Mouse (Mus musculus): ENCODE measurements at regions not wholly inside any gene's neighbourhood (a gene's known extent, or its start where the extent isn't known, plus 50 kb on each side); places are given as distances from the start of the nearest gene placed in this dataset.

GRCm38 (mm10) chr13:43913476-43913875 lies 128.9 kb downstream of the Cd83 start:
- no peak for DNase-seq (ENCODE audit: low read depth, low spot score)

- no peak for DNase-seq (ENCODE audit: low read depth, low spot score)
These were observed 135.3 kb downstream of the Cd83 start for GRCm38 (mm10) chr13:43919781-43920420.

DNA sequence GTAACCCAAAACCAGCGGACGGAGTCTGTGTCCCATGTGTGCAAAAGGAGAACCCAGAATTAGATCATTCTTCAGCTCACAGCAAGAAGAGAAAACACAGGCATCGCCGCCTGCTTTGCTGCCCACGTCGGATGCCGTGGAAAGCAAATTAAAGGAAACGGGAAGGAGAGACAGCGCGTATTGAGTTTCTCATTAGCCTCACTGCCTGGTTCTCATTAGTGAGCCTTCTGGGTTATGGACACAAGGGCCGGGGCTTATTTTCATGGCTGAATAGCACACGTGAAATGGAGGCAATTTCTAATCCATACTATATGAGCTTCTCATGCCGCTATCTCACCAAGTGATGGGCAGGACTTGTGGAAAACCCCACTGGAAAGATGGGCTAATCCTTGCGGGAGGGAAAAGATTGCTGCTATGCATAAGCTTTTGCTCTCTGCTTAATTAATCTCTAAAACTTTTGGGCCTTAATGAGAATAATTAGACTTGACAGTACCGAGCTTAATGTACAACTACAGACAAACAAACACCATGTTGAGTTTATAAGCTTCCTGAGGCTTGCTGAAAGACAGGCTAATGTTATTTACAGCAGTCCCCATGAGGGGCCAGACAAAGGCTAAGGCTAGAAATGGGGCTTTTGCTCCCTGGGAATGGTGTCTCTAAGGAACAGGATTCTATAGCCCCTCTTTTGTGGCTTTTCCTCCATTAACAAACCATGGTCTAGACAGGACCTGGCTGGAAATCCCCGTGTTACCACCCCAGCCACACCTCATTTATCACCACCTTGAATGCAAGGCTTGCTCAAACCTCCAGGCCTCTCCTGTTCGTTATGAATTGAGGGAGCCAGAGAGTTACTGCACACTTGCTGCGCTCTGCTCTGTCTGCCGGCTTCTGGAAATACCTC lies 145.8 kb downstream of the Cd83 start:
- DNase-seq (ENCODE audit: low read depth, low spot score): no peak

GRCm38 (mm10) chr13:43932946-43933345 lies 148.4 kb downstream of the Cd83 start:
- DNase-seq (ENCODE audit: low read depth, low spot score): no peak

DNA sequence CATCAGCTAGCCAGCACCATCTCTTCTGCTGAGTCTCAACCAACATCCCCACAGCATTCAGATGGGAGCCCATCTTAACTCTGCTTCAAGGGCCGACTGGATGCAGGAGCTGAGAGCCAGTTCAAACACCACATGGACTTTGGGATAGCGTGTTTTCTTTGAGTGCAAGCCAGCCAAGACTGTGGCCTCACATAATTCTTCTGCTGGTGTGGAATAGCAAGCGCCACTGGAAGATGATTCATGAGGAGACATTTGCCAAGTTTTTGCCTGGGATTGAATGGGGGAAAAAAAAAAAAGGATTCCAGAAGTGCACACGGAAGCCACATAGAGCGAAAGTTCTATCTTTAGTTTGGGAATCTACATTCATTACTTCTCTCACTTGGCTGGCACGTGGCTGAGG lies 150.7 kb downstream of the Cd83 start:
- DNase-seq (ENCODE audit: low read depth, low spot score): no peak

DNA sequence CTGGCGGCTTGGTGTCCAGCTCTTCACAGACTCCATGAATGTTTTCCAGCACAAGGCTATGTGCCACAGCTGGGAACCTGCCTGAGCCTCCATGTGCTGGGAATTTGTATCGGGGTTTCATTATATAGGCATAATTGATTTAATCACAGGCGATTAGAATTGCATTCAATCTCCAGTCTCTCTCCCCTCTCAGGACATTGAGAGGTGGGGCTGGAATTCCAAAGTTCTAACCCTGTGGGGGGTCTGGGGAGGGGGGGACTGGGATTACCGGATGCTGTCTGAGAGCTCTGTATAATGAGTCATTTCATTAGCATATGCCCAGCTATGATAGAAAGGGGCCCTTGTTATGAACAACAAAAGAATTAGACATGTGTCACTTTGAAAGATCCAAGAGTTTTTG lies 151.9 kb downstream of the Cd83 start:
- no peak for DNase-seq (ENCODE audit: low read depth, low spot score)

DNA sequence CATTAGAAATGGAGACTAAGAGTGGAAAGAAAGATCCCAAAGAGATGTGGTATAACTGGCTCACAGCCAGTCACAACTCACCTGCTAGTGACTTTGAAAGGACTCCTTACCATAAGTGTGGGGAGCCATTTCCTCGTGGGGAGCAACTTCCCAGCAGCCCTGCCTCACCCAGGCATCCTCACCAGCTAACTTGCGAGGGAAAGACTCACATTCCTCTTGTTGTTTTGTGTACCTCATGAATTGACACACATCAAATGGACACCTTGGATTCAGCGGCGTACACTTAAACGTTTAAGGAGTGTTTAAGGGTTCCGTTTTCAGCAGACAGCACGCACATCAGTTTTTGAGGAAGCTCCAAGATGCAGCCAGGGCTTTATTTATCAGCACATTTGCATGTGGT lies 154.0 kb downstream of the Cd83 start:
- DNase-seq (ENCODE audit: low read depth, low spot score): no peak

GRCm38 (mm10) chr13:43939375-43939774 lies 154.8 kb downstream of the Cd83 start:
- no peak for DNase-seq (ENCODE audit: low read depth, low spot score)

DNA sequence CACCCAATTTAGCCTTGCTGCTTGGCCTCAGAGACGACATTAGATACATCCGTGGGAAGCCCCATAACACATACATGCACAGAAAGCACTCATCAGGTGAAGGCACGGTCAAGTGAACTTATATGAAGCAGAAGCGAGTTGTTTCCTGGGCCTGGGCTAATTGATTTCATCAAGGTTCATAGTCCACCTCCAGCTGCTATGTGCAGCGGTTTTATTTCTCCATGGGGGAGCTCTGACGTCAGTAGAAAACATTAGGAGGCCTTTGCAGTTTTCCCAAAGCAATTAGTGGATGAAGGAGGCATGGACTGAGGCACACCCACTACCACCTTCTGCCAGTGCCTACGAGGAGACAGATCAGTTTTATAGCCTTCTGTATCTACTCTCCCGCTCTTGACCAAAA lies 157.2 kb downstream of the Cd83 start:
- no peak for DNase-seq (ENCODE audit: low read depth, low spot score)

- DNase-seq (ENCODE audit: low read depth, low spot score): no peak
These were observed 164.0 kb downstream of the Cd83 start for GRCm38 (mm10) chr13:43948606-43949005.

GRCm38 (mm10) chr13:43949740-43950643 lies 165.4 kb downstream of the Cd83 start:
- no peak for DNase-seq (ENCODE audit: low read depth, low spot score)

- DNase-seq (ENCODE audit: low read depth, low spot score): no peak
These were observed 167.9 kb downstream of the Cd83 start for GRCm38 (mm10) chr13:43952491-43952890.

DNA sequence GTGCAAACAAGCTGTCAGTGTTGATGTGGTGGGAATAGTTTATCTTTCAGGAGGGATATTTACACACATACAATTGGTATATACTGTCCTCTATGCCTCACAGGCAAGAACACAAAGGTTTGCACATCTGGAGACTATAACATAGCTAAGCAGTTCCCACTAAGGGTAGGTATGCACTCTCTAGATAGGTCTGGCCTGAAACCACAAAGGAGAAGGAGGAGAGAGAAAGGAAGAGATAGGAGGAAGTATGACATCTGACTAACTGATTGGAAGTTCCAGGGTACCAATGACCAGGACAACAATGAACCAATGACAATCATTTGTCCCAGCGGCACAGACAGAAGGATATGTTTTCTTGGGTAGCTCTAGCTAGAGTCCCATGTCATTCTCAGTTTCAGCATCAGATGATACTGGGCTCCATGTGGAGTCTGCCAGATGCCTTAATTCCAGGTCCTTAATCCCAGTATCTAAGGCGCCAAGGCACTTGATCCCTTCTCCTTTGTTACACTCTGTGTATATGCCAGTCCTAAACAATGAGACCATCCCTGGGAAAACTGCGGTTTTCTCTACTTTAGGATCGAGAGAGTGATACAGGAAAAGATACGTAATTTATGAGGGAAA lies 168.5 kb downstream of the Cd83 start:
- DNase-seq (ENCODE audit: low read depth, low spot score): no peak

- no peak for DNase-seq (ENCODE audit: low read depth, low spot score)
These were observed 170.3 kb downstream of the Cd83 start for GRCm38 (mm10) chr13:43954714-43955393.

DNA sequence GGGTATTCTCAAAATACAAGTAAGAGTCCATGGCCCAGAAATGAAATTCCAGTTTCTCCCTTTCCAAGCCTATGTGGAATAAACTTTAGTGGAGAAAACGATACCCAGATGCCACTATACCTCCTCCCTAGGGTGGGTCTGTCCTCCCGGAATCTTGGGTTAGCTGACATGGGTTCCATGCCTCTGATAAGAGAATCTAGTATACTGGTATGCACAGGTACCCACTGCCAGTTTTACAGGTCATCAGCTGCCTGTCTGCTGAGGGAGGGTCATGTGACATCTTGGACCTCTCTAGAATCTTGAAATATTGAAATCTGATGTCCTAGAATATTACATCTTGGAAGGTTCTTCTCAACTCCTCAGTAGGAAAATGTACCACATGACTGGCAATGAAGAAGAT lies 172.5 kb downstream of the Cd83 start:
- no peak for DNase-seq (ENCODE audit: low read depth, low spot score)

- DNase-seq (ENCODE audit: low read depth, low spot score): no peak
These were observed 174.6 kb downstream of the Cd83 start for GRCm38 (mm10) chr13:43959121-43959572.

DNA sequence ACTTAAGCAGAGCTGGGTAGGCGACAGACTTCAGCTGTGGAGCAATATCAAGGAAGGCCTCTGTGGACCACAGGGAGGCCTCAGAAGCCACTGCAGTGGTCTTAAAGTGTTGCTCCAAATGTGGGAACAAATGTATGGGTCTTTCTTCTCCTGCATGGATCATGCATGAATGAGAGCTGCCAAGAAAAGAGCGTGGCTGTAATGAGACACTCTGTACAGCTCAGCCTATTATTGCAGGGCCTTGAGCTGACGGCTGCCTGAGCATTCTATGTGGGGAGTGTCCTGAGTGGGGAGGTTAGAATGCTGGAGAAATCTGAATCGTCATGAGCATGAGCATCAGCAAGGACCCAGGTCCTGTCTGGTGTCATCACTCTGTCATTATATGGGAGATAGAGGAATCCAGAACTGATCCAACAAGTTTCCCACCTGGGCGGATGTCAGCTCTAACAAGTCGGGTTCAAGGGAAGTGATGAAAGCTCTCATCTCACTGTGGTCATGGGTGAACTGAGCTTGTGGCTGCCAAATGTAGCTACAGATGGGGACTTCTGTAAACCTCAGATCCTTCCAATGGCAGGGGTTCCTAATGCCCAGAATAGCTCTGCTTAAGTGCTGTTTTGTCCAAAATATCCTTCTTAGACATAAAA lies 176.6 kb downstream of the Cd83 start:
- no peak for DNase-seq (ENCODE audit: low read depth, low spot score)

DNA sequence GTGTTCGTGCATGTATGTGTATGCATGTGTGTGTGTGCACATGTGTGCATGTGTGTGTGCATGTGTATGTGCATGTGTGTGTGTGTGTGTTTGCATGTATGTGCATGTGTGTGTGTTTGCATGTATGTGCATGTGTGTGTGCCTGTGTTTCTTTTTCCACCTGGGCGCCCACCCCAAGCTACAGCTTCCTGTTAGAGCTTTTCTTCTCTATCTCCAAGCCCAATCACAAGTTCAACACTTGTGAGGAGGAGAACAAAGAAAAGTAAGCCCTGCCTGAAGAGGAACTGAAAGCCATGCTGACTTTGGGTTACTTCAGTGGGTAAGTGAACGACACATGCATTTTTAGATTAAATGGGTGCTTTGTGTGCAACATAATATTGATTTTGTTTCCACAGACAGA lies 177.4 kb downstream of the Cd83 start:
- DNase-seq (ENCODE audit: low read depth, low spot score): no peak

DNA sequence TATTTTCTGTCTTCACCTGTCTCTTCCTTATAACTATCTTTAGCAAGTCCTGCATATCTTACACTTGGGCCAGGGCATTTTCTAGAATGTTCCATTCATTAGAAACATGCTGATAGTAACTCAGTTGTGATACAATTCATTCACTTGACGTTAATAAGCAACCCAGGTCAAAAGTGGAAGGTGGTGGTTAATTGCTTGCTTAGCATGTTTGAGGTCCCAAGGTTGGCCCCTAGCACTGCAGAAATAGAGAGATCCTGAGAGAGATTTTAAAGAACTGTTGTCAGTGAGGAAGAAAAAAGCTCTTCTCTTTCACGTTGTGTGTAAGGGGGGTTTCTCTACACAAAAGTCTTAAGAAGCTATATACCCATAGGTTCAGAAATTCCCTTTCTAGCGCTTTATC lies 178.7 kb downstream of the Cd83 start:
- no peak for DNase-seq (ENCODE audit: low read depth, low spot score)

DNA sequence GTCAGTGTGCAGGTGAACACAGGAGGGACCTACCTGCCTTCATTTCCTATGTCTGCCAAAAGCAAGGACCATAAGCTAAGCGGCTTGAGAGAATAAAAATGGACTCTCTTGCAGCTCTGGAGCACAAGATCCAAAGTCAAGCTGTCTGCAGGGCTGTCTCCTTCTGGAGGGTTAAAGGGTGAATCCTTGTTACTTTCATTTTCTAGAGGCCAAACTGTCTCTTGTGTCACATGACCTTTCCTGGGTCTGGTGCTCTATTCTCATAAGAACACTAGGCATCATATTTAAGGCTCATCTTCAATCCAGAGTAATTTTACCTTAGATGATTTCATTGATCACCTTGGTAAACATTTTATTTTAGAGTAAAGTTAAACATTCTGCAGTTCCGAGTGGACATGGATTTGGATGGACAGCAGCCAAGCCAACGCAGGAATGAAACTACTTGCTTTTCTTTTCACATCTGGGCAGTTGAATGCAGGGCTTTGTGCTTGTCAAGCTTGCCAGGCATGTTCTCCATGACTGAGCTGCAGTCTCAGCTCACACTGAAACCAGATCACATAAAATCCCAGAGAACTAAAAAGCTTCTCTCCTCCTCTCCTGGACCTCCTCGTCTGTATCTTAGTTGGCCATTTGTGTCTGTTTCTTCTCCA lies 180.8 kb downstream of the Cd83 start:
- DNase-seq (ENCODE audit: low read depth, low spot score): no peak

Data from telencephalon, adult 2 months (tissue).